Mouse (Mus musculus) CD4-positive, CD25-positive, alpha-beta regulatory T cell, adult 2 months (primary cell): ENCODE data around the gene Sorbs1.

ENCODE experiments used
- DNase-seq: peaks from one replicate; pipeline ENCODE4 v3.0.0-alpha.2; 2012; ENCODE audit warnings: low read depth, low spot score

The Sorbs1 gene

DNA sequence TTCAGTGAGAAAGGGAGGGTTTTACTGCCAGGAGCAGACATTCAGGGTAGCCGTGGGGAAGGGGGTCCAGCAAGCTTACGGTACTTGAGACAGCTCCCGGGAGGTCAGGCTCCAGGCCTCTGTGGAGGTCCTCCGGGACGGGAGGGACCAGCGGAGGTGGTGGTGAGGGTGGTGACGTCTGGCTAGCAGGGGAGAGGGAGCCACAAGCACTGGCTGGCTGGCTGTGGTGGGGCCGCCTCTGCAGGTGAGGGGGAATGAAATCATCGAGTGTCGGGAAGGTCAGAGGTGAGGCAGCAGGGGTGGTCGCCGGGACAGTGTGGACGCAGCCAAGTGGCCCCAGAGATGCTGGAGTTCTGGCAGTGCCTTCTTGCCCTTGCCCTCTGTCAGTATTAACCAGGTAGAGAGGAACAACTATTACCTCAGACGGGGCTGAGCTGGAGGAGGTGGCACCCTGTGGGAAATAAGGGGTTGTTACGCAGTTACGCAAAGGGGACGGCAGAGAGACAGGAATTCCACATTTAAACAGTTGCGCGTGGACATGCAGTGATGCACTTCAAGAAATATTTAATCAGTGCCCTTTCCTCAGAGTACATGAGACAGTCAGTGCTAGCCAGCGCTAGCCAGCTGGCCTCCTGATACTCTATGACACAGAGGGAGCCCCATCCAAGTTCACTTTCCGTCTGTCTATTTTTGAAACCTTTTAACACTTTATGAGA lies 136.9 kb downstream of the Sorbs1 start:
- no peak for DNase-seq

DNA sequence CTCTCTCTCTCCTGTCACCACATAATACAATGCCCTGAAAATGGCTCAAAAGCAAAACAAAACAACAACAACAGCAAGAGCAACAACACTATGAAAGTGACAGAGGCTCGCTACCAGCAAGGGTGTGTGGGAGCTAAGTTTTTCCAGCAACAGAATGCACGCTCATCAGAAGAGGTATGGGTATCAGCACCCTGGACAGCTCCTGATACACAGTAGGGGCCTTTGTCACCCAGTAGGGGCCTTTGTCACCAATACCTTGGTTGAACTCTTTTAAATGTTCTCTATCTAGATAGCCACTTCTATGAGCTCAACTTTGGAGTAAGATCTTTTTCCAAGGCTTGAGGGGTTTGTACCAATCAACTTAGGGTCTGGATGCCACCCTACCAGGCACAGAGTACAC lies 138.9 kb downstream of the Sorbs1 start:
- peak; percentile 21 for DNase-seq

DNA sequence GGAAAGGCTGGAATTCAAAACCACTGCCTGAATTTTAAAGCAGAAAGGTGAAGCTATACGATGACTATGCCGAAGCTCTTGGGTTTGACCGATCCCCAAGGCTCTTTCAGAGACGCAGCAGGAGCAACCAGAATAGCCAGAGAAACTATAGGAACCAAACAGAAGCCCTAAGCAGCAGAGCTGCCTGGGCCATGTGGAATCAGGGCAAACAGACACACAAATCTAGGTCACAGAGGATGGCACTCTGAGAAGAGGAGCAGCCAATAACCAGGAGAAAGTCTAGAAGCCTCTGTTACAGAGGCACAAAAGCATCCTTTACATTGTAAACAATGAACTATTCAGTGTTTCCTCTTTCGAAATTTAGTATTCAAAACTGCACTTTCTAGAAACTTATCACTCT lies 140.9 kb downstream of the Sorbs1 start:
- no peak for DNase-seq

DNA sequence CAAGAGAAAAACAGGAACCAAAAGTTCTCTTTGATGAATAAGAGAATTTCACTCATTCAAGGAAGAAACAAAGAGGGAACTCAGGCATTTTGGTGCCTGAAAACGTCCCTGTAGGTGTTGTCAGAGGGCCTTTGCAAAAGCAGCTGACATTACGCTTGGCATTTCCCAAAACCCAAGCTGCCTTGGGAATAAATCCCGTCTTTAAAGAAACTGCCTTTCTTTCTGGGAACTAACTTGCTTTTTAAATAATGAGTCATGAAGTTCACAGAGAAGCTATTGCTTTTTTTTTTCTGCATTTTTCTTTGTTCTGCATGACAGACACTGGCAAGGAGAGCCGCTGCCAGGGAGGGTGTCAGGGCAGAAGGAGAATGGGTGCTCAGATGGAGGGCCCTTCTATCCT lies 141.7 kb downstream of the Sorbs1 start:
- DNase-seq = no peak

DNA sequence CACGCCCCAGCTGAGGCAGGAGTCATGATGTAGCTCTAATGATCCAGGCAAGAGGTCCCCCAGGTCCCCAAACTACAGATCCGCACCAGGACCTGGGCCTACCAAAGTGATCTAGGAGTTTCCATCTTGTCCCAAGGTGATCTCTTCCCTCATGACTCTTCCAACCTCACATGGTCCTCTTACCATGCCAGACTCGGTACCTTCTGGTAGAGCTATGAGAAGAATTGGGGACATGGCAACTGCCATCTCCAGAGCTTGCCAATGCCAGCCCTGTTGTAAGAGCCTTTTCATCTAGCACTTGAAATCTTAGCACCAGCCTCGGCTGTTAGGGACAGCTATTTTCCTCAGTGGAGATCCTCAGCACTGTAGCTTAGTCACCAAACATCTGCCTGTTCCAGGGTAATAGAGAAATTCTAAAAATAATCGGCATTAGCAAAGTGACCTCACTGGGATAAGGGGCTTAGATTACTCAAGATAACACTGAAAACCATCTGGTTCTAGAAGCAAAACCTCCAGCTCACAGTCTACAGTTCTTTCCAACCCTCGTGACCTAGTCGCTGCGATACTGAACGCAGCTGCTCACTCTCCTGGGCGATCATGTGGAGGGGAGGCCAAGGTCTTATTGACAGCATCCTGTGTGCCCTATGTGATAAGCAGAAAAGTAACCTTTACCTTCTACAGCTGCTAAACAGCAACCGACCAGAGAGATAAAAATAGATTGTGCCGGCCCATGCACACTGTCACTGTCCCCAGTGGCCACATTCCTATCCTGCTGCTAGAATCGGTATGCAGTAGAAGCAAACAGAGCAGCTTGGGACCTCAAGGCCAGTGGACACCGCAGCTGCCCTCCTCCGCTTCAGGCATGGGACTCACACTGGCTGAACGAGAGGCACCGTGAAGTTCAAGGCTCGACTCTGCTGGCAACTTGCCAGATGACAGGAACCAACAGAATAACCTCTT lies 143.4 kb downstream of the Sorbs1 start:
- DNase-seq = no peak

DNA sequence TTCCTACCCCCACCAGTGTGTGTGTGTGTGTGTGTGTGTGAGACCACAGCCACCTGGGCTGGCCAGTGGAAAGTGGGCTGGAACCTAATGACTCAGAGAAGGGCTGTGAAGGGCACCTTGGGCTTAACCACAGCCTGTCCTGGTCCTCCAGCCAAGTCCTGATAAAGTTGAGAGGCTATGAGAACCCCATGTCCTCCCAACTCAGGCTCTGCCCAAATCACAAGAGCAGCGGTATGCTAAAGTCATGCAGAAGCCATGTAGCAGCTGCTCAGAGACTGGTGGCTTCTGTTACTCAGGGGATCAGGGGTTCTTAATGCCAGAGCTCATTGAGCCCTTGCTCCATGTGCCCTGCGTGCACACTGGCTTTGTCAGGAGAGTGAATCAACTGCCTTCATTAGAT lies 145.1 kb downstream of the Sorbs1 start:
- DNase-seq = no peak

DNA sequence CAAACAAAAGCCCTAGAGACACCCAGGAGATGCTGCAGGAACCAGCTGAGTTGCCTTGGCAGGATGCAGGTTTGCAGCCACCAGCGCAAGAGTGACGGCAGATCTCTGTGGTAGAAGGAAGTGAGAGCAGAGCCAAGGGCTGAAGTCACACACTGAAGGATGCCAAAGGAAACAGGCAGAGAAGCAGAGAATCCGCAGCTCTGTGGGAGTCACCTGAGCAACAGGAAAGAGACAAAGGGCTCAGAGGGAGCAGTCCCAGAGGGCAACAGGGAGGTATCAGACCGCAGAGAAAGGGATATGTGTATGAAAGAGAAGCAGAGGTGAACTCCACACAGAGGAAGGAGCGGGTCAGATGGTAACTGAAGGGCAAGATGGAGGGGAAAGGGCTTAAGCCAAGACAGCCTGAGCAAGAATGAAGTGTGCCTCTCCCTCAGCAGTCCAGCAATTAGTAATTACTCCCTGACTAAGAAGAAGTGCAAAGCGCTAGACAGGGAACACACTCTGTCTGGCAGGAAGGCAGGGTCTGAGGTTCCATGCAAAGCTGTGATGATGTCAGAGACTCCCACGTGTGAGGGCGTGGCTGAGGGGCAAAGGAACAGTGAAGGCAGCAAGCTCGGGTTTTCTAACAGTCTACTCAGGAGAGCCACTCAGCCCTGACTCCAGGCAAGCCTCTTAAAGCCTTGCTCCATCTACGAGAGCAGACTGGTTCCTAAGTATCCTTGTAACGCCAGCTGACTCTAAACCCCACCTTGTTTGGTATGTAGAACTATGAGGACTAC lies 147.2 kb downstream of the Sorbs1 start:
- DNase-seq = peak; percentile 81

DNA sequence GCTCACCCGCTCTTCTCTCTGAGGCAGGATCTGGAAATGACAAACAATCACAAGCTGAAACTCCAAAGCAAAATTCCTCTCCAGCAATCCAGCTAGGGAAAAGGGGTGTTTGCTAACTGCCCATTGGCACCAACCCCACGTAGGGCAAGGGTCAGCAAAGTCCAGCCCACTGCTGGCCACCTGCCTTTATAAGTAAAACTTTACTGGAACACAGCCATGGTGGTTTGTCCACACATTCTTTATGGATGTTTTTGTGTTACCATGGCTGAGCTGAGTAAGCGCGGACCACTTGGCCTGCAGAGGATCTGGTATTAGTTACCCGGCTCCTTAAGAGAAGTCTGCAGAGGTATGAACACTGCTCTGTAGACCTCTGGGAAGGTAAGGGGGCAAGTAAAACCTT lies 148.4 kb downstream of the Sorbs1 start:
- no peak for DNase-seq

DNA sequence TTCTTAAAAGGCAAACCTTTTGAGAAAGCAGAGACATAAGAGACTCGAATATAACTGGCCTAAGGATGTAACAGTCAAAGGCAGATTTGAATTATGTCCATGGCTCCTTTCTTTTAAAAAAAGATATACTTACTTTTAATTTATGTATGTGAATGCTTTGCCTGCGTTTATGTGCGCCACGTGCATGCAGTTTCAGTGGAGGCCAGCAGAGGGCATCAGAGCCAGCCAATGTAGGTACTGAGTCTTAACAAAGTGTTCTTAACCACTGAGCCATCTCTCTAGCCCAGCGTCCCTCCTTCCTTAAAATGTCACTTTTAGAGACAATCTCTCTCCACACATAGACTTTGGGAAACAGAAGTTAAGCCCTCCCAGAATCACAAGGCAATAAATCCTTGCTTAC lies 150.1 kb downstream of the Sorbs1 start:
- DNase-seq = peak; percentile 28

DNA sequence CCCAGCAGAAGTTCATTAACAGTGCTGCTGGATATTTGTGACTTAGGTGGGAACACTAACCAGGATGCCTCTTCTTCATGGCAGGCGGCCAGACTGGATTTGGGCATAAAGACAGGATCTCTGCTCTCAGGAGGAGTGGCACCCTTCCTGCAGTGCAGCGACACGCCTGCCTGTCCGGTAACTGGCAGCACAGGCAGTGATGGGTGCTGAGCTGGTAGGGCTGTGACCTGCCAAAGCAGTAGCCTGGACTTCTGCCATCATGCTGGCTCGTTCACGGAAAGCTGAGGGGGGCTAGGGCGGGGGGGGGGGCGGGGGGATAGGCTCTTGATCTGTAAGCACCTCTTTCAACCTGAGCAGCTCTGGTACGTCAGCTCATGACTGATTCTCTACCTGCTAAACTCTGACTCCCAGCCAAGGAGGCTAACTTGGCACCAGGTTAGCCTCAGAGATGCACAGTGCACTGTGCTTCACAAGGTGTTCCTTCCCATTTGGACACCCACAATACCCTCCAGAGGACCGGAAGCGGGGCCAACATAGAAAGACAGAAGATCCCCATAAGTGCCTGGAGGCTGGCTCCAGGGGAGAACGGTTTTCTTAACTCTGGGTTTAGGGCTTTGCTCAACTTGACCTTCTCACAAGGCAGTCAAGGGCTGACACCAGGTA lies 151.2 kb downstream of the Sorbs1 start:
- no peak for DNase-seq

DNA sequence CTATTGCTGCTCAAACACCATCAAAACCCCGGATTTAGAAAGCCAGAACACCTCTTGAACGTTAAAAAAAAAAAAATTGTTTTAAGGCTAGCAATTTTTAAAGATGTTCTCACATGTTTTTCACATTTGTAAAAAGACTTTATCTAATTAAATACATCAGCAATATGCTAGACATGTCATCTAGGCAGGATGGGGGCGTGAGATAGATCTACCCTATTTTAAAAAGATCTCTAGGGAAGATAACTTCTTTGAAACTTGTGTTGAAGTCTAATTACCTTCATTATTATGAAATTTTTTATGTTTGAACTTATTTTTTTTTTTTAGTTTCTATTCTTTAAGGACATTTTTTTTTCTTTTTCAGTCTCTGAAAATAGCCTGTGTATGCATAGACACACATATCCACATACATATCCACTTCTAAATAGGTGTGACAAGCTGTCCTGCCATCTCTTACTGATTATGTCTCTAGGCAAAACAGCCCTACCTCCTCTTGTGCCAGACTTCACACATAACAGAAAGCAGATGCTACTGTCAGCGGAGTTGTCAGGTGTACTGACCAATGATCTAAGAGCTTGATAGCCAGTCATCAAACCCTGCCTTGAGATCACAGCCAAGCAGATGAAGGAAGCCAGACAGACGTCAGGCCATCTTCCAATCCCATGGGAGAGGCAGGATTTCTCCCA lies 153.7 kb downstream of the Sorbs1 start:
- DNase-seq = peak; percentile 35

DNA sequence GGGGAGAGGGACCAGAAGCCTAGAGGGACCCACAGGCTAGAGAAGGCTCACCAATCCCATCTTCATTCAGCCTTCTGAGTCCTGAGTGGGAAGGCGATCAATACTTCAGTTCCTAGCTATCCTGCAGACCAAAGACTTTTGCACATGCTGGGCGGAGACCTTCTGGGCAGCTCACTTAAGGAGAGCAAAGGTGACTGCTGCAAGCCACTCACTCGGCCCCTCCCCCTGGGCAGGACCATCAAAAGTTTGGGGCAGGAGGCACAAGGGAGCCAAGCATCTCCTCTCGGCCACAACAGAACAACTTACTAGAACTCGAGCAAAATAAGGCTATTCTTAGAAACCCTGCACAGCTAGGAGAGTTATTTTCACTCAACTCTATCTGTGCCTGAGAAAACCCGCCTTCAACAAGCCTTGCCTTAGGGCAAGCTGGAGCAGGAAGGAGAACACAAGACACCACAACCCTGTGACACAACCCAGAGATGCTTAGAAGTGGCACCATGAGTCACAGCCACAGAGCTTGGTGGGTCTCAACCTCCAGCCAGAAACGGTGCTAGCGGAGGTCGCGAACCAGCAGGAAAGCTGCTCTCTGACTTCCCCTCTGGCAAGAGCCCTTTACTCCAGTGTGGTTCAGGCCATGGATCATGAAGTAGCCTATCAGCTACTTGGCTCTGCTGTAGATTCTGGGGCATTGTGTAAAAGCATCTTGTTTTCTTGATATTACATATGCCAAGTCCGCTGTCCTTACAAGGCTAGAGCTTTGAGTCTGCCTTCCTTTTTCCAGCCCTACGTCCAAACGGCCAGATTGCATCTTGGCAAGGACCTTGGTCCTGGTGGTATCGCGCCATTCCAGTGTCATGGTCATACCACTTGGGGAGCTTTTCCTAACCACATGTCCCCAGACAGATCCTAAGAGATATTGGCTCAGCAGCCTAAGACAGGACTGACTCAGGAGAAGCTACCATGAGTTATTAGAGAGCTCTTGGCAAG lies 156.8 kb downstream of the Sorbs1 start:
- DNase-seq = no peak

DNA sequence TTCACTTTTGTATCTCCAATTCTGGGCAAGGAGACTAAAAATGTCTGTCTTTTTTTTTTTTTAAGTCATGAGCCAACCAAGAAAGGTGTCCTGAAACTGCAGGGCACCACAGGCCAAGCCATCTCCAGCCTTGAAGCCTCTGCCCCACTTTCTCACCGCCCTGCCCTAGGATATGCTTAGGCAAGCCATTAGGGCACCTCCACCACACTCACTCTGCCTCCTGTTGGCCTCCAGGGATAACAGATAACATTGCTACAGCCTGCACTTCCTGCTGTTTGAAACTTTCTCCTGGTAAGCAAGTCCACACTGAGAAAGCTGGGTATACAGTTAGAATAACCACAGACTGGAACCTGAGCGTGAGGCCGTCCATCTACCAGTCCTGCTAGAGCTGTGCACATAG lies 158.5 kb downstream of the Sorbs1 start:
- no peak for DNase-seq

DNA sequence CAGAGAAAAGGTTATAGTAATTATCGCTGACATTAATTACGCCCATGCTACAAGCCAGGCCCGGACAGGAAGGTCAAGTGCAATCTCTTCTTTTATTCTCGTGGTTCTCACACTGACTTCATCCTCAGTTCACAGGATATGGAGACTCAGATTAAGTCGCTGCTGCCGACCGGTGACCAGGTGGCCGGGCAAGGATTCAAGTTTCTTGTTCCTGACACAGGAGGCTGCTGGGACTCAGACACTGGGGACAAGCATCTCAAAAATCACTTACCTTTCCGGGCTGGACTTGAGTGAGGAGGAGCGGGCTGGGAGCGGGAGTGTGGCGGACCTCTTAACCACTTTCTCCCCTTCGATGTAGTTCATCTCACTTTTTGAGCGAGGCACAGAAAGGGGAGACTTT lies 161.6 kb downstream of the Sorbs1 start:
- no peak for DNase-seq

DNA sequence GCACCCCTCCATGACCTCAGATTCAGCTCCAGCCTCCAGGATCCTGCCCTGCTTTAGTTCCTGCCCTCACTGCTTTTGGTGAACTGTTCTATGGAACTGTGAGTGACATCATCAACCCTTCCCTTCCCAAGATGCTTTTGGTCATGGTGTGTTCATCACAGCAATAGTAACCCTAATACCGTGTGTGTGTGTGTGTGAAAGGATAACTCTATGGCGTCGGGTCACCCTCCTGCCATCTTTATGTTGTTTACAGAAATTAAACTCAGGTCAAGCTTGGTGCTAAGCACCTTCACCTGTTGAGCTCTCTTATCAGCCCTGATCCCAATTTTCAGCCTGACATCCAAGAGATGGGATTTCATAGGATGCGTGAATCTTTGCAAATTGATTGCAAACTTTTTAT lies 162.7 kb downstream of the Sorbs1 start:
- no peak for DNase-seq

DNA sequence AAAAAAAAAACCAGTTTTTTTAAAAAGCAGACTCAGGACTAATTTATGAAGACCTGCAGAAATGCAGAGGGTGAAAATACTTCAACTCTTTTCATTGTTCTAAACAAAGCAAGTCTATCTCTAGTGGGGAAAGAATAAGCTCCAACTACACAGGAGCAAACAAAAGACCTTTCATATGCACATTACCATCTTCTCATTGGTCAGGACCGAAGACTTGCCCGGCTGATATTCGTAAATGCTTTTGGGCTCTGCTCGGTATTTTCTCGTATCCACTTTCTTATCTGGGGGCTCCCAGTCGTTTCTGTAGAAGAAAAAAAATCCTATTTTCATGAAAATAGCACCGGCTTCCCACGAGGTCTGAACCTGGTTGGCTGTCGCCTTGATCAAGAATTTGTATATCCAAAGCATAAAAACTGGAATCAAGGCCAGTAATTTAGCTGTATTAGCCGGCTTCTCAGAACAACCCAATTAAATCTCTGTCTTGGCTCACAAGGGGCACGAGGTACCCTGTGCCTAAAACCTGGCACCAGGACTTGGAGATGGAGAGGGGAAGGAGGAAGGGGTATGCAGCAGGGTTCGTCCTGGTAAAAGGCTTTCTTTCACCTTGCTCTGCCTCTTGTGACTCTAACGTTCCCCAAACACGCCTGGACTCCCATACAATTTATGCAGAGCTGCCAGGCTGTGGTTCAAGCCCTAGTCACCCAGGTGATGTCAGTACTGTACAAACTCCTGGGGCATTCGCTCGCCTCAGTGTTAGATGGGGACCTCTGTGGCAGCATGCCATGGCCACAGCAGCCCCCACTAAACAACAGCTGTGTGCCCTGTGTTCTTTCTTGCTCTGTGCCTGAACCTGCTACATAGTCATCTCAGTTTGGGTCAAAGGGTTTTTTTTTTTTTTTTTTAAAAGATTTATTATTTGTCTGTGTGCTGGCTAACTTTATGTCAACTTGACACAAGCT lies 163.6 kb downstream of the Sorbs1 start:
- no peak for DNase-seq

DNA sequence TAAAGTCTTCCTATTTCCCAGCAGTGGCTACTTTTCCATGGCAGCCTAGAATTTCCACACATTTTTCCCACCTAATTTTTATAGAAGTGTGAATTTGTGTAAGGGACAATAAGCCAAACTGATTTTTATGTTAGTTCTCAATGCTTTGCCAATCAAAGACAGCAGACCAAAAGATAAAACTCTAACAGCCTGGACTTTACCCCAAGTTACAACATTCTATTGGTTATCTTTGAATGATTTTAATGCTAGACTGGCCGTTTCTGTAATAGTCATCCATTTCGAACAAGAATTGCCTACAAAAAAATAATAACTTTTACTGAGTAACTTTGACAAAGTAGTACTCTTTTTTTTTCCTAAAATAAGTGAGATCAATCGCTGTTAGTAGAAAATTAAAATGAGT lies 164.3 kb downstream of the Sorbs1 start:
- DNase-seq = no peak

DNA sequence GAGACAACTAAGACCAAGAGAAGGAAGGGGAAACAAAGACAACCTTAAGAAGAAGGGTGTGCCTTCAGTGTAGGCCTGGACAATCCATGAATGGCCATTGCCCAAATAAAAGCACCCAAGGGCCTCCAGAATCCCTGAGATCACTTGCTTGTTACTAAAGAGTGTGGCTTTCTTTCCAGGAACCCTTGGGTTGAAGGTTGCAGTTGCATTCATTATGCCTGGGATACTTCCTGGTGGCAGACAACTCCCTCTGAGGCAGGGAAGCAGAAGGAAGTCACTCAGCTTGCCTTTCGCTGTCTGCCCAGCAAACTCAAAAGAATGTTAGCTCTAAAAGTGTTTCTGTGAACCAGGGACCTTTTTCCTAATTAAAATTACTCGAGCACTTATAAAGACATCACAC lies 164.9 kb downstream of the Sorbs1 start:
- DNase-seq = no peak

DNA sequence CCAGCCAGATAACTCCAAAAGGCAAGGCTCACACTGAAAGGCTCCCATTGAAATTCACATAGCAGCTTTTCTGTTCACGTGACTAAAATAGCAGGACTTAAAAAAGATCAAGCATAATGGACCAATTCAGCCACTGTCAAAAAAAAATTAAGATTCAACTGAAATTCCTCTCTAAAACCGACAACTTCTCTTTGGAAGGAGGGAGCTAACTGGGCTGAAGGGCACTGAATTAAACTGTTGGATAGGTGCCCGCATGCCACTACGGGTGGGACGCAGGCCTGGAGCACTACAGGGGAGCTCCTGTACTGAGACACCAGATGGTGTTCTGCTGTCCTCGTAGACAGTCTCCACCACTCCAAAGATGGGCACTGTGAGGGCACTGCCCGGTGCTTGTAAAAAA lies 165.4 kb downstream of the Sorbs1 start:
- DNase-seq = no peak
